Mouse (Mus musculus): ENCODE measurements around the gene Sh3bp5l. TPM values are rescaled to one million over a fixed set of nuclear protein-coding genes. Genes with fewer than 3 reads are reported as not detected.
A peak's percentile ranks its signal among the peaks of the same experiment; 100 is the strongest.
"Not testable (repeated sequence)": the region's sequence is repeated elsewhere in the genome, so short reads cannot be mapped to it uniquely, and the experiment has no call there.

Sh3bp5l gene
- polyA plus RNA-seq, 1 experiment from 2014 or later, result 47.4 TPM

DNA sequence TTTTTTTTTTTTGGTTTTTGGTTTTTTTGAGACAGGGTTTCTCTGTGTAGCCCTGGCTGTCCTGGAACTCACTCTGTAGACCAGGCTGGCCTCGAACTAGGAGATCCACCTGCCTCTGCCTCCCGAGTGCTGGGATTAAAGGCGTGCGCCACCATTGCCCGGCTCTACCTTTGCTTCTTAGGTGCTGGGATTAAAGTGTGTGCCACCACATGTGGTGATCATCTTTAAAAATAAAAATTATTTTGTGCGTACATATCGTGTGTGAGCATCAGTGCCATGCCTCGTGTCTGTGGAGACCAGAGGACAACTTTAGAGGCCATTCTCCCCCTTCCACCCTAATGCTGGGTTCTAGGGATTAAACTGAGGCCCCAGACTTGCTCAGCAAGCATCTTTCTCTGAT is 25.2 kb upstream of the Sh3bp5l start:
- not testable (repeated sequence) for H3K9ac ChIP-seq; H3K27me3 ChIP-seq; H3K4me3 ChIP-seq; H3K36me3 ChIP-seq; H3K4me2 ChIP-seq; ATAC-seq (ENCODE audit: low read depth); H3K27ac ChIP-seq (replicated peaks); H3K9me3 ChIP-seq
- H3K4me1 ChIP-seq (replicated peaks), result peaks cover 30% of the 10 kb centered on the region
- WGBS, result 90% methylated on average over 8 of the region's 8 CpGs

GRCm38 (mm10) chr11:58306860-58307308 is 23.6 kb upstream of the Sh3bp5l start, which contains the start of gene Zfp692:
Zfp692 (plus strand) TSS chr11:58307069.
- no peaks in the 10 kb centered on the region for H3K27me3 ChIP-seq
- H3K9me3 ChIP-seq, result no peaks in the 10 kb centered on the region
- peak within 1 kb of the TSS; percentile 76 for H3K9ac ChIP-seq
- H3K4me3 ChIP-seq, result peak within 1 kb of the TSS; percentile 53
- H3K36me3 ChIP-seq, result peaks cover 20% of the 10 kb centered on the region
- H3K27ac ChIP-seq (replicated peaks), result peak within 1 kb of the TSS; percentile 71
- peak; percentile 87 for ATAC-seq (ENCODE audit: low read depth)
- H3K4me2 ChIP-seq, result peak within 1 kb of the TSS; percentile 80
- peaks cover 25% of the 10 kb centered on the region for H3K4me1 ChIP-seq (replicated peaks)
- under 1% methylated on average over 34 of the region's 34 CpGs for WGBS

DNA sequence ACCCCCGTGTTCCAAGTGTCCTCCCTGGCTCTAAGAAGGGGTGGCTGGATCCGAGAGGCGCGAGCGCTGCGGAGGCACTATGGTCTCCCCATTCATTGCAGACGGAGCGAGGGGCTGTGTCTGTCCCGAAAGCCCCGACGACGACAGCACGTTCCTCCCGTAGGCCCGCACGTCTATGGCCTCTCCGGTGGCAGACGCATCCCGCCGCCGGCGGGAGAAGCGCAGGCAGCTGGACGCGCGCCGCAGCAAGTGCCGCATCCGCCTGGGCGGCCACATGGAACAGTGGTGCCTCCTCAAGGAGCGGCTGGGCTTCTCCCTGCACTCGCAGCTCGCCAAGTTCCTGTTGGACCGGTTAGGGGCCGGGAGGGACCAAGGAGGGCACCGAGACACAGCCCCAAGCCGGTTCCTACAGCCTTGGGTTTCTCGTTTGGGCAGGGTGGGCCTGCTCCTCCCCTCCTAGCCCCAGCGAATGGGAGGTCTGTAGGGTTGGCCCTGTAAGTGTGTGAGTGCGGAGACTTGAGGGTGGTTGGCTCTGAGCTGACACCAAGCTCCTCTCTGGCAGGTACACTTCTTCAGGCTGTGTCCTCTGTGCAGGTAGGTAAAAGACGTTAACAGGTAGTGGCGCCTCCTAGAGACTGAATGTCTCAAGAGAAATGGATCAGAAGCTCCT is 23.0 kb upstream of the Sh3bp5l start:
- peak overlapping the region; percentile 71 for H3K27ac ChIP-seq (replicated peaks)
- no peaks in the 10 kb centered on the region for H3K9me3 ChIP-seq
- peaks cover 25% of the 10 kb centered on the region for H3K4me1 ChIP-seq (replicated peaks)
- H3K4me2 ChIP-seq, result peak overlapping the region; percentile 80
- peaks cover 20% of the 10 kb centered on the region for H3K36me3 ChIP-seq
- peak overlapping the region; percentile 76 for H3K9ac ChIP-seq
- H3K27me3 ChIP-seq, result no peaks in the 10 kb centered on the region
- WGBS, result 1% methylated on average over 42 of the region's 42 CpGs
- peak; percentile 28 for ATAC-seq (ENCODE audit: low read depth)
- peak overlapping the region; percentile 53 for H3K4me3 ChIP-seq

DNA sequence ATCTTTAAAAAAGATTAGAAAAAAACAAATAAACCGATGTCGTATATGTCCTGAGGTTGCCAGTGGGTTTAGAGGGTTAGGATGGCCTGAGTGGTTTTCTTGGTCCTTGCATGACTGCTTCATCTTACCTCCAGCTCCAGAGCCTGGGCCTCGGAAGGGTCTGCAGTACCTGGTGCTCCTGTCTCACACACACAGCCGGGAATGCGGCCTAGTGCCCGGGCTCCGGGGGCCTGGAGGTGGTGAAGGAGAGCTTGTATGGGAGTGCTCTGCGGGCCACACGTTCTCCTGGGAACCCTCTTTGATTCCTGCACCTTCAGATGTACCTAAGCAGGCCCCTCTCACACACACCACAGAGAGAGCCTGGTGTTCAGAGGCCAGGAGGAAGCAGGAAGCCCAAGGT is 21.9 kb upstream of the Sh3bp5l start:
- H3K9ac ChIP-seq, result no peak overlapping the region
- H3K27me3 ChIP-seq, result no peaks in the 10 kb centered on the region
- no peak overlapping the region for H3K4me3 ChIP-seq
- no peaks in the 10 kb centered on the region for H3K9me3 ChIP-seq
- ATAC-seq (ENCODE audit: low read depth), result no peak
- no peak overlapping the region for H3K27ac ChIP-seq (replicated peaks)
- H3K36me3 ChIP-seq, result peaks cover 20% of the 10 kb centered on the region
- no peak overlapping the region for H3K4me2 ChIP-seq
- 95% methylated on average over 9 of the region's 9 CpGs for WGBS
- peaks cover 22% of the 10 kb centered on the region for H3K4me1 ChIP-seq (replicated peaks)

GRCm38 (mm10) chr11:58314069-58314468 is 16.5 kb upstream of the Sh3bp5l start:
- Histone ChIP-seq H3K4me3 (no peak overlapping the region), H3K27me3 (no peaks in the 10 kb centered on the region), H3K9ac (no peak overlapping the region), H3K4me2 (no peak overlapping the region), H3K27ac (replicated peaks) (no peak overlapping the region), H3K9me3 (no peaks in the 10 kb centered on the region), H3K36me3 (peaks cover 71% of the 10 kb centered on the region), H3K4me1 (replicated peaks) (0 out of 2 replicates have a peak, but pooled peaks cover 6% of the 10 kb centered on the region)
- ATAC-seq (ENCODE audit: low read depth), result no peak
- 72% methylated on average over 6 of the region's 6 CpGs for WGBS

GRCm38 (mm10) chr11:58315536-58316168 is 14.9 kb upstream of the Sh3bp5l start:
- Histone ChIP-seq H3K9me3 (no peaks in the 10 kb centered on the region), H3K27ac (replicated peaks) (no peak overlapping the region), H3K4me2 (no peak overlapping the region), H3K36me3 (peaks cover 65% of the 10 kb centered on the region), H3K4me1 (replicated peaks) (0 out of 2 replicates have a peak, but pooled peaks cover 6% of the 10 kb centered on the region), H3K9ac (no peak overlapping the region), H3K27me3 (no peaks in the 10 kb centered on the region), H3K4me3 (no peak overlapping the region)
- no peak for ATAC-seq (ENCODE audit: low read depth)
- 96% methylated on average over 5 of the region's 5 CpGs for WGBS

DNA sequence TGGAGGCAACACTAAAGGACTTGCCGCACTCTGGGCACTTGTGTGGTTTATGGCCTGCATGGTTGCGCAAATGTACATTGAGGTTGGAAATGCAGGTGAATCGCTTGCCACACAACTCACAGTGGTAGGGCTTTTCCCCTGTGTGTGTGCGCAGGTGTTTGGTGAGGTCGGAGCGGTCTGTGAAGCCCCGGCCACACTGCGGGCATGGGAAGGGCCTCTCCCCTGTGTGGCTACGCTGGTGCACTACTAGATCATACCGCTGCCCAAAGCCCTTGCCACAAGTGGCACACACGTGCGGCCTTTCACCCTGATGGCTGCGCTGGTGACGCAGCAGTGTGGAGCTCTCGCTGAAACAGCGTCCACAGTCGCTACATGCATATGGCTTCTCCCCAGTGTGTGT is 14.2 kb upstream of the Sh3bp5l start:
- Histone ChIP-seq H3K36me3 (peaks cover 59% of the 10 kb centered on the region), H3K9me3 (no peaks in the 10 kb centered on the region), H3K4me3 (no peak overlapping the region), H3K27ac (replicated peaks) (no peak overlapping the region), H3K4me2 (no peak overlapping the region), H3K4me1 (replicated peaks) (0 out of 2 replicates have a peak, but pooled peaks cover 6% of the 10 kb centered on the region), H3K27me3 (no peaks in the 10 kb centered on the region), H3K9ac (no peak overlapping the region)
- WGBS, result 86% methylated on average over 17 of the region's 17 CpGs
- ATAC-seq (ENCODE audit: low read depth), result 0 out of 2 replicates have a peak, but pooled peaks have one; percentile 7

DNA sequence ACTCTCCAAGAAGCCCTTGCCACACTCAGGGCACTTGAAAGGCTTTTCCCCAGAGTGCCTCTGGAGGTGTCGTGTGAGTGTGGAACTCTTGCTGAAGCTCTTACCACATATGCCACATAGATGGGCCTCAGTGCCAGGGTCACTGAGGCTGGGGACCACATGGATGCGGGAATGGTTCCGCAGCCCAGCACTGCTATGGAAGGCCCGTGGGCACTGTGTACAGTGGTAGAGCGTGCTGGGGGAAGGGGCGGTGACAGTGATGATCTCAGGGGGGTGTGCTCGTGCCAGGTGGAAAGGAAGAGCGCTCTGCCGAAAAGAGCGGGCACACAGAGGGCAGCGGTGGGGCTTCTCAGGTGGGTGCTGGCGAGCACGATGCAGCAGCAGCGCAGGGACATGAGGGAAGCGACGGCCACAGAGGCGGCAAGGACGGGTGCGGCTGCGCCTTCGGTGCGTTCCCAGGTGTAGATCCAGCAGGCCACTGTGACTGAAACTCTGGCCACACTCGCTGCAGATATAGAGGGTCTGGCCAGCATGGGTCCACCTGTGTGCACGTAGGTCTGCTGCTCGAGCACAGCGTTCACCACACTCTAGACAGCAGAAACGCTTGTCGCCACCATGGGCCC is 13.6 kb upstream of the Sh3bp5l start:
- Histone ChIP-seq H3K9me3 (no peaks in the 10 kb centered on the region), H3K4me1 (replicated peaks) (peaks cover 11% of the 10 kb centered on the region), H3K4me3 (no peak overlapping the region), H3K4me2 (no peak overlapping the region), H3K27ac (replicated peaks) (no peak overlapping the region), H3K27me3 (no peaks in the 10 kb centered on the region), H3K9ac (no peak overlapping the region), H3K36me3 (peaks cover 55% of the 10 kb centered on the region)
- 73% methylated on average over 28 of the region's 28 CpGs for WGBS
- ATAC-seq (ENCODE audit: low read depth), result 0 out of 2 replicates have a peak, but pooled peaks have one; percentile 12

GRCm38 (mm10) chr11:58322824-58323569 is 7.5 kb upstream of the Sh3bp5l start:
- Histone ChIP-seq H3K4me2 (peak overlapping the region; percentile 79), H3K36me3 (peaks cover 29% of the 10 kb centered on the region), H3K9me3 (no peaks in the 10 kb centered on the region), H3K9ac (peak overlapping the region; percentile 90), H3K27ac (replicated peaks) (peak overlapping the region; percentile 97), H3K27me3 (no peaks in the 10 kb centered on the region), H3K4me3 (peak overlapping the region; percentile 83), H3K4me1 (replicated peaks) (peaks cover 21% of the 10 kb centered on the region)
- peak; percentile 99 for ATAC-seq (ENCODE audit: low read depth)
- under 1% methylated on average over 63 of the region's 63 CpGs for WGBS

DNA sequence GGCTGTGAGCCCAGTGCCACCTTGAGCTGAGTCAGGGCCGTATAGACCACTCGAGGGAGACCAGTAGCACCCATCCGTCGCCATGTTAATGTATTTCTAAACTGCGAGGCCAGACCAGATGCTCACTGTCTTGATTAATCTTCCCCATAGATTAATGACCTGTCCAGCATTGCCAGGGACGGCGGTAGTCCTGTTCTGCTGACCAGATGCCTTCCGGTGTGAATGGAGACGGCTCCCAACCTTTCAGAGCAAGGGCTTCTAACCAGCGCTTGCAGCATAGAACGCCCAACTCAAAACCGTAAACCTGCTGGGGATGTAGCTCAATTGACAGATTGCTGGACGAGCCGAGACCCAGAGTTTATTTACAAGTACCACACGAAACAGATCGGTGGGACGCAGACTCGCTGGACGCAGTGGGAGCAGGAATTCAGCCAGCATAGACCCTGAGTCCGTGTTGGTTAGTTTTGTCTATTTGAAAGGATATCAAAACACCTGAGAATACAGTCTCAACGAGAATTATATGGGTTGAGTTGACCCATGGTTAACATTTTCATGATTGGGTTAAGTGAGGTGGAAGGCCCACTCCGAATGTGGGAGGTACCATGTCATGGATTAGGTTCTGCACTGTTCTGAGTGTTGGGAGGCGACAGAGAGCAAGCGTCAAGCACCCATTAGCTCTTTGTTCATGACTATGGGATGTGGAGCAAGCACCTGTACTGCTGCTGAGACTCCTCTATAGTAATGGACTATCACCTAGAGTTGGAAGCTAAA is 6.8 kb upstream of the Sh3bp5l start:
- Histone ChIP-seq H3K9me3 (no peaks in the 10 kb centered on the region), H3K4me2 (peak overlapping the region; percentile 79), H3K27ac (replicated peaks) (peak overlapping the region; percentile 97), H3K4me3 (peak overlapping the region; percentile 83), H3K36me3 (peaks cover 24% of the 10 kb centered on the region), H3K4me1 (replicated peaks) (peaks cover 28% of the 10 kb centered on the region), H3K27me3 (no peaks in the 10 kb centered on the region), H3K9ac (peak overlapping the region; percentile 90)
- 11% methylated on average over 24 of the region's 24 CpGs for WGBS
- peak; percentile 64 for ATAC-seq (ENCODE audit: low read depth)

DNA sequence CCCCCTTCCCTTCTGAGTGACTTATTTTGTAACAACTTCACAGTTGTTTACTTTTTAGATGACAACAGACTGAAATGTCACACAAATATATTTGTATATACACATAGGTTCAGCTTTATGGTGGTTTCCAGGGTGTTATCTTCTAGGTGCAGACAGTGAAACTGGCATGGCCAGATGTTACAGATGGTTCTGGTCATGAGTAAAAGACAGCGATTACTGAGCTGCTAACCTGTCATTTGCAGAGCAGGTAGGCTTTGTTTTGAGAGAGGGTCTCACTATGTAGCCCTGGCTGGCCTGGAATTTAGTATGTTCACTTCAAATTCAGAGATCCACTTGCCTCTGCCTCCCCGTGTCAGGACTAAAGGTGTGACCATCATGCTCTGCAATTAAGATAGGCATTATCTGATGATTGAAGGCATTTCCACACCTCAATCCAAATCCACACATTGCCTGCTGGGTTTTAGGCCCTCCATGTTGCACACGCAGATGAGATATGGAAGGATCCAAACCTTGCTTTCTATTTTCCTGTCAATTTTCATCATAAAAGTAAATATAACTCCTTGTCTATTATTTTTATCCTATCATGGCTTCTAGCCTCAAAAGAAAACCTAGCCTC is 5.8 kb upstream of the Sh3bp5l start:
- peaks cover 17% of the 10 kb centered on the region for H3K36me3 ChIP-seq
- ATAC-seq (ENCODE audit: low read depth), result no peak
- H3K4me1 ChIP-seq (replicated peaks), result peaks cover 37% of the 10 kb centered on the region
- WGBS, result 92% methylated on average over 3 of the region's 3 CpGs
- no peak overlapping the region for H3K4me3 ChIP-seq
- no peaks in the 10 kb centered on the region for H3K9me3 ChIP-seq
- H3K9ac ChIP-seq, result no peak overlapping the region
- H3K27me3 ChIP-seq, result no peaks in the 10 kb centered on the region
- no peak overlapping the region for H3K4me2 ChIP-seq
- H3K27ac ChIP-seq (replicated peaks), result no peak overlapping the region
